Mouse (Mus musculus) cerebellum, adult 18-20 months (tissue): Measurements from ENCODE around the gene Rsl24d1.
A peak's percentile ranks its signal among the peaks of the same experiment; 100 is the strongest.
"Not testable (repeated sequence)": the region's sequence is repeated elsewhere in the genome, so short reads cannot be mapped to it uniquely, and the experiment has no call there.

ENCODE experiments used
- DNase-seq, 2 experiments: peaks; one replicate each; pipeline ENCODE4 v3.0.0; 2021

The Rsl24d1 gene

GRCm38 (mm10) chr9:73112919-73113906 lies at the start of gene Rsl24d1:
Gene Rsl24d1 (plus strand): TSS chr9:73113426.
- DNase-seq: peak; percentile 90 to 93

GRCm38 (mm10) chr9:73063621-73064290 lies 49.5 kb upstream of the Rsl24d1 start:
- no peak for DNase-seq

- no peak for DNase-seq
These were observed 46.1 kb upstream of the Rsl24d1 start for GRCm38 (mm10) chr9:73067086-73067485.

GRCm38 (mm10) chr9:73068230-73068679 lies 45.0 kb upstream of the Rsl24d1 start:
- DNase-seq: no peak

GRCm38 (mm10) chr9:73068688-73069087 lies 44.5 kb upstream of the Rsl24d1 start:
- no peak for DNase-seq

- no peak for DNase-seq
These were observed 42.1 kb upstream of the Rsl24d1 start for GRCm38 (mm10) chr9:73070971-73071659.

GRCm38 (mm10) chr9:73072426-73072825 lies 40.8 kb upstream of the Rsl24d1 start:
- DNase-seq: no peak

GRCm38 (mm10) chr9:73073169-73073568 lies 40.1 kb upstream of the Rsl24d1 start:
- DNase-seq: no peak

- DNase-seq: not testable (repeated sequence)
These were observed 33.9 kb upstream of the Rsl24d1 start for GRCm38 (mm10) chr9:73079349-73079748.

GRCm38 (mm10) chr9:73079801-73080325 lies 33.4 kb upstream of the Rsl24d1 start:
- DNase-seq: no peak

- peak; percentile 84 to 91 for DNase-seq
These were observed 30.8 kb upstream of the Rsl24d1 start for GRCm38 (mm10) chr9:73082291-73083000.

- no peak for DNase-seq
These were observed 29.3 kb upstream of the Rsl24d1 start for GRCm38 (mm10) chr9:73083956-73084355.

GRCm38 (mm10) chr9:73085845-73086244 lies 27.4 kb upstream of the Rsl24d1 start:
- no peak for DNase-seq

GRCm38 (mm10) chr9:73087121-73087520 lies 26.1 kb upstream of the Rsl24d1 start:
- no peak for DNase-seq

GRCm38 (mm10) chr9:73087581-73087980 lies 25.6 kb upstream of the Rsl24d1 start:
- no peak for DNase-seq

GRCm38 (mm10) chr9:73089222-73089920 lies 23.9 kb upstream of the Rsl24d1 start:
- no peak for DNase-seq

GRCm38 (mm10) chr9:73090121-73090520 lies 23.1 kb upstream of the Rsl24d1 start:
- no peak for DNase-seq

- DNase-seq: peak; percentile 53 to 57
These were observed 21.5 kb upstream of the Rsl24d1 start for GRCm38 (mm10) chr9:73091747-73092146.

- no peak for DNase-seq
These were observed 18.6 kb upstream of the Rsl24d1 start for GRCm38 (mm10) chr9:73094580-73094979.

GRCm38 (mm10) chr9:73097898-73098297 lies 15.3 kb upstream of the Rsl24d1 start:
- DNase-seq: no peak

- DNase-seq: no peak
These were observed 11.7 kb upstream of the Rsl24d1 start, which contains the start of gene Khdc3 for GRCm38 (mm10) chr9:73101536-73101935. Gene Khdc3 (plus strand): TSS chr9:73101836.
